Mouse (Mus musculus): ENCODE results near the gene Gm37240. TPM values are rescaled to one million over a fixed set of nuclear protein-coding genes. Genes with fewer than 3 reads are reported as not detected.
A peak's percentile ranks its signal among the peaks of the same experiment; 100 is the strongest.

Gene Gm37240
- polyA plus RNA-seq, 1 experiment from 2014 or later = not detected

DNA sequence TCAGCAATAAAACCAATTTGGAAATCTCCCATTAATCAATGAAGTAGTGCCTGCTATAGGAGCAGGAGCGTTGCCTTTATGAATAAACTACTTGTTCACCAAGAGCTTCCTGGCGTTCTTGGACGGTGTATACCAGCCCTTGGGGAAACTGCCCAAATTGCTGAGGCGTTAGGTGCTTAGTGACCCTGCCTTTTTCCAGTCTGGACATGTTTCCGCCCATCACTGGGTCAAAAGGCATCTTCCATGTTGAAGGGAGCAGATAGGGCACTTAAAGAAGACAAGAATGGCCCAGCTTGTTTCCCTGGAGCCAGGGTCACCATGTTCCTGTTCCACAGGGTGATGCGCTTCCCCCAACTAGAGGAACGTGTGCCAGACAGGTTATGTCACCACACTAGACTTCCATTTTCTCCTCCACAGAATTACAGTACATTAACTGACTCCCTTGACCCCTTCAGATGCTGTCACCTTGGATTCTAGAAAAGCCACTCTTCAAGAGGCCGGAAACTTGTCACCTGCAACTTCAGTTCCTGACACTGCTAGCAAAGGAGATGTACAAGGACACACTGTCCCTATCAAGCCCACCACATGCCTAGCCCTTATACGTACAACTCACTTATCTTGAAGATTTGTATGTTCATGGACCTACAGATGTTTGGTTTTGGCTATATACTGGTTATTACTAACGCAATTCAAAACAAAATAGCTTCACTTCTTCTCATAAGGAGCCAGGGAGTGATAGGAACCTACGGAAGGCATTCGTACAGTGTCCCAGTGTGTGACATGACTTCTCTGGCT is 1412.1 kb downstream of the Gm37240 start:
- Histone ChIP-seq H3K9me3 (no peaks in the 10 kb centered on the region), H3K27me3 (peaks cover 30% of the 10 kb centered on the region), H3K36me3 (no peaks in the 10 kb centered on the region), H3K4me2 (no peak overlapping the region), H3K4me3 (no peak overlapping the region), H3K4me1 (replicated peaks) (peaks cover 46% of the 10 kb centered on the region), H3K9ac (no peak overlapping the region), H3K27ac (replicated peaks) (no peak overlapping the region)
- WGBS = 89% methylated on average over 12 of the region's 12 CpGs
- ATAC-seq (ENCODE audit: low read depth) = no peak

DNA sequence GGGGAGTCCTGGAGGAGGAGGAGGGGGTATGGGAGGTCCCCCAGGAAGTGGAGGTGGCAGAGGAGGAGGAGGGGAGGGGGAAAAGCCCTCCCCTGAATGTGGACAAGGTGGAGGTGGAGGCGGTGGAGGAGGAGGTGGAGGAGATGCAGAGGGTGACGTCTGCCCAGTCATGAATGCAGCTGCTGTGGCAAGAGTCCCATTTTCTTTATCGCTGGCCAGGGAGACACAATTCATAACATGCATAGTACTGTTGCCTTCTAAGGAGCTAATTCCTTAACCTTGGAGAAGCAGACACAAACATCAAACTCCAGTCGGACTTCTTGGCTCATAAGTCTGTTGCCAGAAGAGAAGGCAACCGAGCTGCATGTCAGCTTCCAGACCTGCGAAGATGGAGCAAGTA is 1412.9 kb downstream of the Gm37240 start:
- 79% methylated on average over 6 of the region's 6 CpGs for WGBS
- H3K36me3 ChIP-seq = peaks cover 4% of the 10 kb centered on the region; the same call in 1 of the 2 replicates
- no peaks in the 10 kb centered on the region for H3K9me3 ChIP-seq
- ATAC-seq (ENCODE audit: low read depth) = no peak
- peaks cover 41% of the 10 kb centered on the region for H3K4me1 ChIP-seq (replicated peaks)
- H3K4me3 ChIP-seq = no peak overlapping the region
- no peak overlapping the region for H3K4me2 ChIP-seq
- H3K27ac ChIP-seq (replicated peaks) = no peak overlapping the region
- H3K27me3 ChIP-seq = peaks cover 30% of the 10 kb centered on the region
- no peak overlapping the region for H3K9ac ChIP-seq

DNA sequence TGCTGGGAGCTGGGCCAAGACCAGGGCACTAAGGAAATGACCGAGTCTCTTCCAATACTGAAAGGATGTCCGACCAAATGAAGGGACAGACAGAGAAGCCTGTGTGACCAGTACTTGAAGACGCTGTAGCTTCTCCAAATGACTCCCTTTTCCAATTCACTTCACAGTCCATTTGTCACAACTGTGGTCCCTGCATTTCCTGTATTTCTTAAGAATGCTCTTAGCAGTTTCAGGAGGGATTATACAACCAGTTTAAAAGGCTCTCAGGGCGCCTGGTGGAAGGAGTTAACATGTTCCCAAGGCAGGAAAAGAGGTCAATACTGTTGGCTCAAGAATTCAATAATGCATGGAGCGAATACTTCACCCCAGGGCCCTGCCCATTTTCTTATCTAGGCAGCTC is 1414.4 kb downstream of the Gm37240 start:
- Histone ChIP-seq H3K36me3 (peaks cover 4% of the 10 kb centered on the region; the same call in 1 of the 2 replicates), H3K9ac (no peak overlapping the region), H3K27me3 (peaks cover 17% of the 10 kb centered on the region), H3K9me3 (no peaks in the 10 kb centered on the region), H3K4me1 (replicated peaks) (peaks cover 27% of the 10 kb centered on the region), H3K4me2 (no peak overlapping the region), H3K4me3 (no peak overlapping the region), H3K27ac (replicated peaks) (no peak overlapping the region)
- WGBS = 64% methylated on average over 5 of the region's 5 CpGs
- no peak for ATAC-seq (ENCODE audit: low read depth)

DNA sequence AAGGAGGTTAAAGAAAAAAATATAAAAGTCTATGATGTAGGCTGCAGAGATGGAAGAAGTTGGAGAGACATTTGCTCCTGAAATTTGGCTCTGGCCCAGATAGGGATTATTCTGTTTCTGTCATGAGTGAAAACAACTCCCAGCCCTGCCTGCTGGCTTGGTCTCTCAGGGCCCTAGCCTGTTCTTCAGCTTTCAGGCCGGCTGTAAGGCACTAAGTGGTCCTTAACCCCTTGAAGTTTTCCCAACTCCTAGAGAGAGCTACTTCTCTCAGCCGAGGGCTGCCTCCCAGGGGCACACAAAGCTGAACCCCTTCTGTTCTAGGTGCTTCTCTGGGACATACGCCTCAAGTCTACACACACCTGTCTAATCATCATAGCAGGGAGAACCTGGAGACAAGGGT is 1414.8 kb downstream of the Gm37240 start:
- ATAC-seq (ENCODE audit: low read depth) = no peak
- Histone ChIP-seq H3K9me3 (no peaks in the 10 kb centered on the region), H3K27ac (replicated peaks) (no peak overlapping the region), H3K36me3 (peaks cover 4% of the 10 kb centered on the region; the same call in 1 of the 2 replicates), H3K4me3 (no peak overlapping the region), H3K4me2 (no peak overlapping the region), H3K9ac (no peak overlapping the region), H3K27me3 (peaks cover 13% of the 10 kb centered on the region), H3K4me1 (replicated peaks) (peaks cover 26% of the 10 kb centered on the region)
- WGBS = 61% methylated on average over 3 of the region's 3 CpGs

DNA sequence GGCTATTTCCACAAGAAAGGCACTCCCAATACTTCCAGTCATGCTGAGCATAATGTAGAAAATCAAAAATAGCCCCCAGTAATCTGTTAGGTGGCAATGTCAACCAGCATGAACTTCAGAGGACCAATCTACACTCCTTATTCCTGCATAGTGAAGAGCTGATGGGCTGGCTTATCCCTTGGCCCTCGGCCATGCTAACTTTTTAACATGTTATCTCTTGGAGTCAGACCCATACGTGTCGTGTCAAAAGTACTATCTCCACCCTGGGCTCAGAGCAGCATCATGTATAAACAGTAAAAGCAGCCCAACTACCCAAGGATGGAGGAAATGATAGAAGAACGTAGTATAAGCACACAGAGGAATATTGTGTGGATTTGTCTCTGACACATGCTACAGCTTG is 1416.2 kb downstream of the Gm37240 start:
- Histone ChIP-seq H3K4me2 (no peak overlapping the region), H3K9ac (no peak overlapping the region), H3K4me3 (no peak overlapping the region), H3K9me3 (no peaks in the 10 kb centered on the region), H3K4me1 (replicated peaks) (peaks cover 24% of the 10 kb centered on the region; the same call in 1 of the 2 replicates), H3K36me3 (peaks cover 4% of the 10 kb centered on the region; the same call in 1 of the 2 replicates), H3K27me3 (no peaks in the 10 kb centered on the region), H3K27ac (replicated peaks) (no peak overlapping the region)
- no peak for ATAC-seq (ENCODE audit: low read depth)
- WGBS = 87% methylated on average over 4 of the region's 4 CpGs

DNA sequence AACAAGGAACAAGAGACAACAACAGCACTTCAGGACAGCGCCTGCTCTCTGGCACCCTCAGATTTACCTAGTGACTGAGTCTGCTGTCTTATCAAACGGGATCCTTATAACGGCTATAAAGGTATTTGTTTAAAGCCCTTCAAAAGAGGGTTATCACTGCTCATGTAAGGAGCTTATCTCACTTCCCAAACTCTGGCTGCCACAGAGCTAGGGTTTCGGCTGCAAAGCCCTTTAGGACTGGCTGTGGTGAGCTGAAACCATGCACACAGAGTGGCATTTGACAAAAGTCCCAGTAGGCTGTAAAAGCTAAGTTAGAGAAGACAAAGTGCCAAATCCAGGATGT is 1419.2 kb downstream of the Gm37240 start:
- H3K4me1 ChIP-seq (replicated peaks) = peaks cover 16% of the 10 kb centered on the region; the same call in 1 of the 2 replicates
- 53% methylated on average over 4 of the region's 4 CpGs for WGBS
- no peak overlapping the region for H3K4me2 ChIP-seq
- no peak for ATAC-seq (ENCODE audit: low read depth)
- H3K27ac ChIP-seq (replicated peaks) = no peak overlapping the region
- H3K36me3 ChIP-seq = peaks cover 7% of the 10 kb centered on the region; the same call in 1 of the 2 replicates
- H3K9me3 ChIP-seq = no peaks in the 10 kb centered on the region
- no peak overlapping the region for H3K9ac ChIP-seq
- no peaks in the 10 kb centered on the region for H3K27me3 ChIP-seq
- no peak overlapping the region for H3K4me3 ChIP-seq

DNA sequence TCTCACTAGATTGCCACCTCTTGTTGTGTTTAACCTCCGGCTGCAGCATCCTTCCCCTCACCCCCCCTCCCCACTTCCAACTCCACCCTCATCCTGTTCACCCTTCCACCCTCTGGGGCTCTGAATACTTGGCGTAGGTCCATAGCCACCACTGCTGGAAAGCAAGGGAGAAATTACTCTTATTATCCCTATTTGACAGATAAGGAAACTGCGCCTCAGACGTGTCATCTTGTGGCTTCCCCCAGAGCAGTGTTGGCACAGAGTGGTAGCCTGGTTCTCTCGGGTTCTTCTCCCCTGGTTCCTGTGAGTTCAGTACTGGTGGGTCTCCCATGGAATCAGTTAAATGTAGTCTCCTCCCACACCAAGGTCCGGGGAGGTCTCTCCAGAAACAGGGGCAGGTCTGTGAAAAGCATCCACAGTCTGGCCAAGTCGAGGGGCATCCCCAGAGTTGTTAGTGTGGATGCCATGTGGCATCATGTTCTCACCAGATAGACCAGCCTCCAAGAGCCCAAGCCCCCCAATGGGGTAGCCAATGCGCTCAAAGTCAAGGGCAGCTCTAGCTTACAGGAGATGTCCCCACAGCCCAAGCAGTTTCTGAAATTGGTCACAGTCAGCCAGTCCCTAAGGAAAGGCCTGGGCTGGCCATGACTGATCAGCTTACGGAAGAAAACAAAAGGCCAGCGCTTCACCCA is 1419.8 kb downstream of the Gm37240 start:
- Histone ChIP-seq H3K9me3 (no peaks in the 10 kb centered on the region), H3K4me1 (replicated peaks) (peaks cover 11% of the 10 kb centered on the region; the same call in 1 of the 2 replicates), H3K4me2 (no peak overlapping the region), H3K27me3 (no peaks in the 10 kb centered on the region), H3K36me3 (peaks cover 7% of the 10 kb centered on the region; the same call in 1 of the 2 replicates), H3K27ac (replicated peaks) (no peak overlapping the region), H3K9ac (no peak overlapping the region), H3K4me3 (no peak overlapping the region)
- 64% methylated on average over 10 of the region's 10 CpGs for WGBS
- no peak for ATAC-seq (ENCODE audit: low read depth)

DNA sequence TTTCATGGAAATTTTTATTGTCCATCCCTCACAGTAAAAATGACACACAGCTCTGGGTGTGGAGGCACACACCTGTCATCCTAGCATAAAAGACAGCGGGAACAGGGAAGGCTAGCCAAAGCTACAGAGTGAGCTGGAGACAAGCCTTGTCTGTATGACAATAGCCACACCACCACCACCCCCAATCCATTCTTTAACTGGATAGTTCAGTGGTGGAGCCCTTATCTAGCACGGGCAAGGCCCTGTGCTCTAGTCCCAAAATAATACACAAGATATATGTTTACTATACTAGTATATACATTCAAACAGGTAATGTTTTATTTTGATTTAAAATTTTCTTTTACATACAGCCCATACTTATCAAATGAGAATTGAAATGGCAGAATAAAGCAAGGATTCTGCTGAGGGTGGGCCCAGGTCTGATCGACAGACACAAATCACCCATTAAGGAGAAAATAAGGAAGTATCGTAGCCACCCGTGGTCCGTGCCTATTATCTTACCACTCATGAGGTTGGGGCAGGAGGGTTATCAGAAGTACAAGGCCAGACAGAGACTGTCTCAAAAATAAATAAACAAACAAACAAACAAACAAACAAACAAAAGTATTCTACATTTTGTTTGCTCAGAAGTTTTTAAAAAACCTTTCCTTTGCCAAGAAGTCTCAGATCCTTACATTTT is 1421.4 kb downstream of the Gm37240 start:
- Histone ChIP-seq H3K27me3 (no peaks in the 10 kb centered on the region), H3K36me3 (peaks cover 7% of the 10 kb centered on the region; the same call in 1 of the 2 replicates), H3K9ac (no peak overlapping the region), H3K27ac (replicated peaks) (no peak overlapping the region), H3K4me2 (no peak overlapping the region), H3K9me3 (no peaks in the 10 kb centered on the region), H3K4me3 (no peak overlapping the region), H3K4me1 (replicated peaks) (peaks cover 15% of the 10 kb centered on the region)
- 67% methylated on average over 6 of the region's 6 CpGs for WGBS
- no peak for ATAC-seq (ENCODE audit: low read depth)

DNA sequence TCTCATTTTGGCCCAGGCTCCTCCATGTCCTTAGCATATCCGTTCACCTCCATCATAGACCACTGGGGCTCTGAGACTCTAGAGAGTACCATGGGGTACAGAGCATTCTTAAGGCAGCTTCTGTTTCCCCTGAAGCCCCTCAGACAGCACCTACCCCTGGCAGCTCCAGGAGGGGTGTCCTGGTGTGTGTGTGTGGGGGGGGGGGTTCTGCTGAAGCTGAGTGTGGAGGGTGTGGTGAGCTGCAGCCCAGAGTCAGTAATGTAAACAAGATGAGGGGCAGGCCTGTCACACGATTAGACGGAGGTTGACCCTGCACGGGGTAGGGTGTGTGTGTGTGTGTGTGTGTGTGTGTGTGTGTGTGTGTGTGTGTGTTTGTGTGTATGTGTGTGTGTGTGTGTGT is 1425.6 kb downstream of the Gm37240 start:
- H3K36me3 ChIP-seq = 0 out of 2 replicates have a peak, but pooled peaks cover 3% of the 10 kb centered on the region
- whole genome bisulfite sequencing = 33% methylated on average over 4 of the region's 4 CpGs
- no peaks in the 10 kb centered on the region for H3K27me3 ChIP-seq
- H3K4me2 ChIP-seq = no peak overlapping the region
- H3K9ac ChIP-seq = no peak overlapping the region
- H3K4me1 ChIP-seq (replicated peaks) = peaks cover 14% of the 10 kb centered on the region
- no peak overlapping the region for H3K27ac ChIP-seq (replicated peaks)
- no peak overlapping the region for H3K4me3 ChIP-seq
- no peaks in the 10 kb centered on the region for H3K9me3 ChIP-seq
- ATAC-seq (ENCODE audit: low read depth) = 0 out of 2 replicates have a peak, but pooled peaks have one; percentile 32

DNA sequence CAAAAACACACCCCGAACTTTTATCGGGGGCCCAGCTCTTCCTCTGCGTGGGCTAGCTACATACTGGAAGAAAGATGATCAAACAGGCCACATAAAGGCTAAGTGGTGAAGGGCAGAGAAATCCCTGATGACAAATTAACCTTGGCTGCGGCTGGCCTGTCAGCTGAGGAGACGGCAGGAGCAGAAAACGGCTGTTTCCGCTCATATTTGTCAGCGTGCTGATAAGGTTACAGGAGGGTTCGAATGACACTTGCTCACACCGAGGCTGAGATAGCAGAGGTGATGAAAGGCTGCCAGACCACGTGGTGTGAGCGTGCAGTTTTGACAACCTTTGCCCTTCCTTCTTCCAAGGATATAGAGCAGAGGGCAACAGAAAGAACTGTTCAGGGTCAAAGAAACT is 1426.4 kb downstream of the Gm37240 start:
- Histone ChIP-seq H3K9me3 (no peaks in the 10 kb centered on the region), H3K4me2 (no peak overlapping the region), H3K27me3 (no peaks in the 10 kb centered on the region), H3K36me3 (0 out of 2 replicates have a peak, but pooled peaks cover 3% of the 10 kb centered on the region), H3K9ac (no peak overlapping the region), H3K4me3 (no peak overlapping the region), H3K27ac (replicated peaks) (no peak overlapping the region), H3K4me1 (replicated peaks) (peaks cover 14% of the 10 kb centered on the region)
- no peak for ATAC-seq (ENCODE audit: low read depth)
- whole genome bisulfite sequencing = 40% methylated on average over 12 of the region's 12 CpGs

DNA sequence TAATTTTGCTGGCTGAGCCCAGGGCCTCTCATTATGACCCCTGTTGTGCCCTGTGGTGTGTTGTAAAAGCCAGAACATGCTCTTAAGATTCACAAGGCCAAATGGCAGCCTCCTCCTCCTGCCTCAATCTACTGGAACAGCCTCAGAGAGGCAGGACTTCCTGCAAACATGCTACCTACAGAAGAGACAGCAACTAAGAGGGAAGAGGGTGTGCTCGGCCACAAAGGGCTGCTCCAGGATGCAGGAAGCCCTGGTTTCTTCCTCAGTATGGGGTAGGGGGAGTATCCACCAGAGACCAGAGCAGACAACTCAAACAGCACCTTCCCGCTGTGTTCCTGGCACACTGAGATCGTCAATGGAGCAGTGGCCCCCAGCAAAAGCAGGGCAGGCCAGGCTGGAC is 1426.8 kb downstream of the Gm37240 start:
- H3K27me3 ChIP-seq = no peaks in the 10 kb centered on the region
- no peak overlapping the region for H3K9ac ChIP-seq
- peak; percentile 15; the same call in 1 of the 2 replicates for ATAC-seq (ENCODE audit: low read depth)
- H3K4me3 ChIP-seq = no peak overlapping the region
- H3K9me3 ChIP-seq = no peaks in the 10 kb centered on the region
- no peak overlapping the region for H3K4me2 ChIP-seq
- peaks cover 14% of the 10 kb centered on the region for H3K4me1 ChIP-seq (replicated peaks)
- 29% methylated on average over 3 of the region's 3 CpGs for WGBS
- no peak overlapping the region for H3K27ac ChIP-seq (replicated peaks)
- H3K36me3 ChIP-seq = 0 out of 2 replicates have a peak, but pooled peaks cover 3% of the 10 kb centered on the region

Measured in neural tube, embryonic 13.5 days (tissue).